Mouse (Mus musculus) embryonic facial prominence, embryonic 12.5 days (tissue): ENCODE results near the gene Vmn1r236. TPM values are rescaled to one million over a fixed set of nuclear protein-coding genes. Genes with fewer than 3 reads are reported as not detected.

Experiments
- ATAC-seq: fragments of 200-750 bp; cut with Nextera tagmentation; 2 replicates; pipeline ENCODE4 v1.8.0; 2017; ENCODE audit not compliant: insufficient number of reproducible peaks, insufficient read depth, low FRiP score, low TSS enrichment
- H3K27ac ChIP-seq: fragments of 300-500 bp; sonication (generic); 2 replicates; pipeline ENCODE4 v1.5.1; 2016; ENCODE audit warnings: mild to moderate bottlenecking
- H3K27me3 ChIP-seq: fragments of 300-500 bp; sonication (generic); 2 replicates; pipeline ENCODE4 v1.6.1; 2016; ENCODE audit warnings: mild to moderate bottlenecking, moderate library complexity
- H3K36me3 ChIP-seq: fragments of 300-500 bp; sonication (generic); 2 replicates; pipeline ENCODE4 v1.6.1; 2016; ENCODE audit warnings: mild to moderate bottlenecking
- H3K4me1 ChIP-seq: fragments of 300-500 bp; sonication (generic); 2 replicates; pipeline ENCODE4 v1.6.1; 2016
- H3K4me2 ChIP-seq: fragments of 300-500 bp; sonication (generic); replicated peaks from 2 replicates; pipeline ENCODE4 v1.6.1; 2016; ENCODE audit warnings: mild to moderate bottlenecking, moderate library complexity
- H3K4me3 ChIP-seq: fragments of 300-500 bp; sonication (generic); 2 replicates; pipeline ENCODE4 v1.5.1; 2016; ENCODE audit warnings: mild to moderate bottlenecking
- H3K9ac ChIP-seq: fragments of 300-500 bp; sonication (generic); 2 replicates; pipeline ENCODE4 v1.6.1; 2016; ENCODE audit warnings: mild to moderate bottlenecking, moderate library complexity
- H3K9me3 ChIP-seq: fragments of 300-500 bp; sonication (generic); 2 replicates; pipeline ENCODE4 v1.6.1; 2016; ENCODE audit warnings: mild to moderate bottlenecking, moderate library complexity
- WGBS: fragments of 180-500 bp; shearing (Covaris S2); methylation state at CpG from one replicate; pipeline ENCODE4 v1.1.7; 2016; 5-methylcytosine and 5-hydroxymethylcytosine counted together
- microRNA-seq: library from miRNA; unstranded; fragments of <30 nt; microRNA quantifications from one replicate; pipeline ENCODE4, GENCODE M21; 2017
- polyA plus RNA-seq: library from polyadenylated mRNA; unstranded; fragments of >200 nt; fragmentation: Nextera tagmentation; extraction: Ambion mirVana; gene quantifications from 2 replicates; pipeline ENCODE4 v1.2.1, GENCODE M21; 2016

Vmn1r236 gene
- polyA plus RNA-seq: not detected in 2 replicates

DNA sequence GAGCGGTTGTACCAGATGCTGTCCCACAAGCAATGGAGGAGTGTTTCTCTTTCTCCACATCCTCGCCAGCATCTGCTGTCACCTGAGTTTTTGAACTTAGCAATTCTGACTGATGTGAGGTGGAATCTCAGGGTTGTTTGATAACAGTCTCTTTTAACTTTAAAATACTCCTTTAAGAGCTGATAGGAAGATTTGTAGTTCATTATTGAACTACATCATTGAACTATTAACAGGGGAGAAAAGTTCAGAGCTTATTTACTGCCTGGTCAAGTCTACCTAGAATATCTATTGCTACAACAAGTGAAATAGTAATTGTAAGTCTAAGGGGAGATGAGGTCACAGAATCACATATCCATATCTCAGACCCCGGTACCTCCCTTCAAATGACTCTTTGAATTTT, at the start of gene Vmn1r236:
Vmn1r236 (plus strand) TSS at position 301 of the 400 bp plus-strand sequence.
- Histone ChIP-seq H3K27me3 (no peaks in the 10 kb centered on the region), H3K4me1 (no peaks in the 10 kb centered on the region), H3K9ac (no peak within 1 kb of the TSS), H3K4me3 (no peak within 1 kb of the TSS), H3K27ac (no peak within 1 kb of the TSS), H3K4me2 (no peak within 1 kb of the TSS), H3K9me3 (no peaks in the 10 kb centered on the region), H3K36me3 (no peaks in the 10 kb centered on the region)
- no peak for ATAC-seq
- WGBS: 79% methylated on average over 3 of the region's 3 CpGs

DNA sequence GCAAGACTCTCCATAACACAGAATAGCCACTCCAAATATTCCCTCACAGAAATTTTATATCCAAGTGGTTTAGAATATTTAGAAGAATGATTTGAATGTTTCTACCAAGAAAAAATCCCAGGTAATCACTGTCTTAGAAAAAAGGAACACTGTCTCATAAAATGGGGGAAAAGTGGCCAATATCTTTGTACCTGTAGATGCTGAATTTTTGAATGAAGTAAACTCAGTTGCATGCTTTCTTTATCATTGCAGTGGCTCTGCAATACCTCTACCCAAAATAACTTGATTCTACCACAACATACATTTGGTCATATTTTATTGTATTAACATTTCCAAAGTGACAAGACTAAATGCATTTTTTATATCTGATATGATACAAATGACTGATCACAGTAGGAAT, 26.6 kb upstream of the Vmn1r236 start, which contains the start of gene Vmn1r235:
Vmn1r235 (plus strand) TSS at position 301 of the 400 bp plus-strand sequence.
- Histone ChIP-seq H3K4me1 (no peaks in the 10 kb centered on the region), H3K9me3 (no peaks in the 10 kb centered on the region), H3K36me3 (no peaks in the 10 kb centered on the region), H3K4me3 (no peak within 1 kb of the TSS), H3K27me3 (no peaks in the 10 kb centered on the region), H3K9ac (no peak within 1 kb of the TSS), H3K4me2 (no peak within 1 kb of the TSS), H3K27ac (no peak within 1 kb of the TSS)
- no peak for ATAC-seq

DNA sequence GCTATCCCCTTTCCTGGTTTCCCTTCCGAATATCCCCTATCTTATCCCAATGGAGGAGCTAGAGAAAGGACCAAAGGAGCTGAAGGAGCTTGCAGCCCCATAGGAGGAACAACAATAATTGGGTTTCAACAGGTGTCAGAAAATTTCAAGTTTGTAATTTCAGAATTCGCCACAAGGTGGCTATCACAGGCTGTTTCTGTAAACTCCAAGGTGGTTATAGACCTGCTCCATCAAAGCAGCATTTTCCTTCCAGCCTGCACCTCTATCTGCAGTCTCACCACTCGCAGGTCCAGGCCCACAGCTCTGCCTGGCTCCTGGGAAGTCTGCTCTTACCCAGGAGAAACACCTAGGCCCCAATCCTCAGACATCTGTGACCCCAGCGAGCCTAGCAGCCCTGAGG, 10.6 kb upstream of the Vmn1r236 start:
- Histone ChIP-seq H3K4me1 (no peaks in the 10 kb centered on the region), H3K27ac (no peak overlapping the region), H3K36me3 (no peaks in the 10 kb centered on the region), H3K9me3 (no peaks in the 10 kb centered on the region), H3K4me3 (no peak overlapping the region), H3K4me2 (no peak overlapping the region), H3K27me3 (no peaks in the 10 kb centered on the region), H3K9ac (no peak overlapping the region)
- ATAC-seq: no peak
- 7% methylated on average over 4 of the region's 4 CpGs for WGBS

DNA sequence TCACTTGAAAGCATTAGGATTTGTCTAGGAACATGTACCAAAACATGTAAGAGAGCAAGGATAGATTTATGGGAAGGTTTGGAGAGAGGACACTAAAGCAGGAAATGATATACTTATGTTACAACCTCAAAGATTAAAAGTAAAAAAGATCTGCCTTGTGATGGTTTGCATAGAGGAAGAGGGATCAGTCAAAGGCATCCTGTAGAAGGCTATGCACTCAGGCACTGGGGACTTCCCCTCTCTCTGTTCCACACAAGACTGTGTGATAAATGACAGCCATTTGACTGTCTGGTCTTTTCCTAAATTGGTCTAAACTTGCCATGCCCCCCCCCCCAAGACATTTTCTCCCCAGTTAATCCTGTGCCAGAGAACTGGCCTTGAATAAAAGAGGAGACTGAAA, 1.7 kb downstream of the Vmn1r236 start:
- Histone ChIP-seq H3K9me3 (no peaks in the 10 kb centered on the region), H3K36me3 (no peaks in the 10 kb centered on the region), H3K4me1 (no peaks in the 10 kb centered on the region), H3K27me3 (no peaks in the 10 kb centered on the region), H3K9ac (no peak overlapping the region), H3K4me2 (no peak overlapping the region), H3K4me3 (no peak overlapping the region), H3K27ac (no peak overlapping the region)
- no peak for ATAC-seq

DNA sequence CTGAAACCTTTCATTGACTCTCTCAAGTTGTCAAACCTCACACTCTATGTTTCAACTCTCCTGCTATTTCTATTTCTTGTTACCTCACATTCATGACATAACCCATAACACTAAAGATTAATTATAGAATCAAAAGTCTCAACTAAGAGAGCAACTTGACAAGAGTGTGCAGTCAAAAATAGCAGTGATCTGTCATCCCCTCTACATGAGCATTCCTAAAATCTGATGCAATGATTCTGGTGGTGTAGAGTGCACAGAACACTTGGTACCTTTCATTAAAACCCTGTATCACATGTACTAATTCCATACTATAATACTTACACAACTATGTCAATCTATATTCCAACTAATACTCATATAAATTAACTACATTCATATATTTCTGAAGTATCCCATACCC, 7.0 kb downstream of the Vmn1r236 start:
- Histone ChIP-seq H3K4me2 (no peak overlapping the region), H3K27me3 (no peaks in the 10 kb centered on the region), H3K27ac (no peak overlapping the region), H3K36me3 (no peaks in the 10 kb centered on the region), H3K4me3 (no peak overlapping the region), H3K4me1 (no peaks in the 10 kb centered on the region), H3K9ac (no peak overlapping the region), H3K9me3 (no peaks in the 10 kb centered on the region)
- ATAC-seq: no peak

DNA sequence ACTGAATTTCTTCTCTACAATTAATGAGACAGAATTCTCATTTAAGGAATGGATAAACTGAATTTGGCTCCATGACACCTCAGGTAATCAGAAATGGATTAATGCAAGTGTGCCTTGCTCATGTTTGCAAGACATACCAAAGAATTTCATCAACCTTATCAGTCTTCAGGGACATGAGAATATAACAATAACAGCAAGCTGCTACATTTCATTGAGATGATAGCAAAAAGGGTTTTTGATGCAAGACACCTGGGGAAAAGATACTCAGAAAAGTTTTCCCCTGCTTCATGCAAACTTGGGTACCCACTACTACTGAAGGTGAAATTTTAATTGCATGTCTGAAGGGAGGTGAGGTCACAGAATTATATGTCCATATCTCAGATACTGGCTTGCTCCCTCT, 28.8 kb downstream of the Vmn1r236 start, which contains the start of gene Vmn1r237:
Vmn1r237 (plus strand) TSS at position 301 of the 400 bp plus-strand sequence.
- Histone ChIP-seq H3K27me3 (no peaks in the 10 kb centered on the region), H3K27ac (no peak within 1 kb of the TSS), H3K36me3 (no peaks in the 10 kb centered on the region), H3K4me1 (no peaks in the 10 kb centered on the region), H3K9ac (no peak within 1 kb of the TSS), H3K4me2 (no peak within 1 kb of the TSS), H3K4me3 (no peak within 1 kb of the TSS), H3K9me3 (peaks cover 6% of the 10 kb centered on the region)
- ATAC-seq: no peak

Small RNA genes within 50 kb of the gene (microRNA-seq; reads per million reads assigned to microRNA genes)
- not detected for gene Gm26384

Other genes with a start within 250 kb of the Vmn1r236 start
- gene Vmn1r234, start 56.9 kb upstream of the Vmn1r236 start, polyA plus RNA-seq: not detected in 2 replicates
- not detected in 2 replicates for gene Vmn1r235, start 26.5 kb upstream of the Vmn1r236 start, polyA plus RNA-seq
- gene Vmn1r237, start 28.9 kb downstream of the Vmn1r236 start, polyA plus RNA-seq: not detected in 2 replicates
- 3.3 TPM in 2 replicates for gene Zfp677, start 100.8 kb downstream of the Vmn1r236 start, polyA plus RNA-seq
- gene Zfp54, start 140.3 kb downstream of the Vmn1r236 start, polyA plus RNA-seq: 2.8 and 3.3 TPM in 2 replicates
- gene Zfp51, start 167.4 kb downstream of the Vmn1r236 start, polyA plus RNA-seq: 15.3 and 16.0 TPM in 2 replicates
- 10.0 and 11.5 TPM in 2 replicates for gene Zfp53, start 206.1 kb downstream of the Vmn1r236 start, polyA plus RNA-seq